Mouse (Mus musculus) brain, embryonic 14.5 days (tissue): ENCODE measurements around the gene Fzd4. TPM values are rescaled to one million over a fixed set of nuclear protein-coding genes. Genes with fewer than 3 reads are reported as not detected.

Experiments used
- DNase-seq: peaks from one replicate; pipeline ENCODE4 v3.0.0-alpha.2; 2011; ENCODE audit warnings: low read depth
- CTCF ChIP-seq: fragments of 200-500 bp; IDR thresholded peaks from 2 replicates; pipeline ENCODE4 v1.5.1; 2012; ENCODE audit warnings: inconsistent platforms, mild to moderate bottlenecking, moderate library complexity, borderline replicate concordance; ENCODE audit not compliant: insufficient read depth, insufficient read length; ENCODE audit errors: extremely low read depth
- POLR2A ChIP-seq: fragments of 200-500 bp; IDR thresholded peaks from 2 replicates; pipeline ENCODE4 v1.6.1; 2012; ENCODE audit warnings: mild to moderate bottlenecking, inconsistent platforms, borderline replicate concordance; ENCODE audit not compliant: poor library complexity, insufficient read depth, insufficient read length, severe bottlenecking; ENCODE audit errors: extremely low read depth
- polyA plus RNA-seq: library from polyadenylated mRNA; depleted of rRNA; stranded (reverse); fragments of >200 nt; gene quantifications from 2 replicates; pipeline ENCODE4 v1.2.3, GENCODE M21; 2012; rRNA removed

The Fzd4 gene
- 2.4 and 3.1 TPM in 2 replicates for polyA plus RNA-seq

- DNase-seq = peak; percentile 98
These were observed at the start of gene Fzd4, which contains the start of gene Tmem135 for GRCm38 (mm10) chr7:89404081-89404733. Gene Fzd4, plus strand, starts transcription at chr7:89404355. Gene Tmem135, minus strand, starts transcription at chr7:89404222.

GRCm38 (mm10) chr7:89355519-89356255, 48.5 kb upstream of the Fzd4 start:
- no peak for DNase-seq
- TF ChIP-seq POLR2A (no peak), CTCF (no peak)

More at GRCm38 (mm10) chr7:89404081-89404733, at the start of gene Fzd4, which contains the start of gene Tmem135:
- TF ChIP-seq CTCF (no peak), POLR2A (peak; percentile 44; the same call in 1 of the 2 replicates)

- TF ChIP-seq CTCF = no peak
- no peak for TF ChIP-seq POLR2A
- DNase-seq = no peak
These were observed 47.8 kb upstream of the Fzd4 start for GRCm38 (mm10) chr7:89356307-89356706.

GRCm38 (mm10) chr7:89363975-89364374, 40.2 kb upstream of the Fzd4 start:
- TF ChIP-seq CTCF (no peak), POLR2A (no peak)
- DNase-seq = no peak

- peak; percentile 68 for DNase-seq
These were observed 38.8 kb upstream of the Fzd4 start for GRCm38 (mm10) chr7:89365135-89365880.

GRCm38 (mm10) chr7:89367643-89368042, 36.5 kb upstream of the Fzd4 start:
- DNase-seq = no peak
- TF ChIP-seq CTCF = no peak
- TF ChIP-seq POLR2A = no peak

More at GRCm38 (mm10) chr7:89365135-89365880, 38.8 kb upstream of the Fzd4 start:
- no peak for TF ChIP-seq CTCF
- no peak for TF ChIP-seq POLR2A

- no peak for DNase-seq
- no peak for TF ChIP-seq CTCF
- no peak for TF ChIP-seq POLR2A
These were observed 34.1 kb upstream of the Fzd4 start for GRCm38 (mm10) chr7:89370086-89370485.

GRCm38 (mm10) chr7:89370917-89371316, 33.2 kb upstream of the Fzd4 start:
- TF ChIP-seq POLR2A = no peak
- peak; percentile 31; the same call in 1 of the 2 replicates for TF ChIP-seq CTCF
- DNase-seq = peak; percentile 61

- no peak for TF ChIP-seq POLR2A
- no peak for TF ChIP-seq CTCF
- DNase-seq = no peak
These were observed 32.4 kb upstream of the Fzd4 start for GRCm38 (mm10) chr7:89371623-89372295.

- DNase-seq = no peak
- TF ChIP-seq CTCF (no peak), POLR2A (no peak)
These were observed 23.0 kb upstream of the Fzd4 start for GRCm38 (mm10) chr7:89380935-89381705.
